Mouse (Mus musculus) intestine, embryonic 14.5 days (tissue): ENCODE results near the gene Pfdn2. TPM values are rescaled to one million over a fixed set of nuclear protein-coding genes. Genes with fewer than 3 reads are reported as not detected.

Experiments
- ATAC-seq: fragments of 200-750 bp; cut with Nextera tagmentation; replicated peaks from 2 replicates; pipeline ENCODE4 v1.8.0; 2017; ENCODE audit warnings: low read depth, moderate number of reproducible peaks, moderate TSS enrichment, moderate library complexity; ENCODE audit not compliant: low FRiP score, low TSS enrichment
- DNase-seq: peaks from one replicate; pipeline ENCODE4 v3.0.0-alpha.2; 2018; ENCODE audit warnings: low spot score
- H3K27ac ChIP-seq: fragments of 300-500 bp; sonication (generic); 2 replicates; pipeline ENCODE4 v1.5.1; 2014; ENCODE audit warnings: low read depth, mild to moderate bottlenecking, control low read depth
- H3K27me3 ChIP-seq: fragments of 300-500 bp; sonication (generic); replicated peaks from 2 replicates; pipeline ENCODE4 v1.6.1; 2014; ENCODE audit warnings: low read length, control low read depth; ENCODE audit not compliant: control insufficient read depth, insufficient read depth
- H3K36me3 ChIP-seq: fragments of 300-500 bp; sonication (generic); 2 replicates; pipeline ENCODE4 v1.6.1; 2014; ENCODE audit warnings: low read length, control low read depth; ENCODE audit not compliant: control insufficient read depth, insufficient read depth
- H3K4me1 ChIP-seq: fragments of 300-500 bp; sonication (generic); replicated peaks from 2 replicates; pipeline ENCODE4 v1.6.1; 2014; ENCODE audit warnings: low read length, control low read depth, mixed read lengths; ENCODE audit not compliant: control insufficient read depth, insufficient read depth
- H3K4me2 ChIP-seq: fragments of 300-500 bp; sonication (generic); 2 replicates; pipeline ENCODE4 v1.6.1; 2014; ENCODE audit warnings: low read length
- H3K4me3 ChIP-seq: fragments of 300-500 bp; sonication (generic); 2 replicates; pipeline ENCODE4 v1.5.1; 2014; ENCODE audit warnings: low read depth, low read length, control low read depth, mixed read lengths
- H3K9ac ChIP-seq: fragments of 300-500 bp; sonication (generic); 2 replicates; pipeline ENCODE4 v1.6.1; 2014; ENCODE audit warnings: mild to moderate bottlenecking, low read length
- H3K9me3 ChIP-seq: fragments of 300-500 bp; sonication (generic); 2 replicates; pipeline ENCODE4 v1.6.1; 2016; ENCODE audit warnings: low read length, control low read depth; ENCODE audit not compliant: control insufficient read depth
- WGBS: fragments of 180-500 bp; shearing (Covaris S2); extraction: QIAGEN DNeasy Blood & Tissue Kit; methylation state at CpG from one replicate; pipeline ENCODE4 v1.1.7; 2014; 5-methylcytosine and 5-hydroxymethylcytosine counted together
- polyA plus RNA-seq: library from polyadenylated mRNA; unstranded; fragments of >200 nt; fragmentation: Nextera tagmentation; extraction: Ambion mirVana; gene quantifications from 2 replicates; pipeline ENCODE4 v1.2.1, GENCODE M21; 2014

Gene Pfdn2
- polyA plus RNA-seq, 1 experiment from 2014 or later = 51.4 TPM

- Histone ChIP-seq H3K4me1 (peaks cover 6% of the 10 kb centered on the region), H3K27me3 (no peaks in the 10 kb centered on the region), H3K36me3 (peaks cover 31% of the 10 kb centered on the region), H3K9ac (peak overlapping the region; percentile 72), H3K4me2 (peak overlapping the region; percentile 56), H3K4me3 (peak overlapping the region; percentile 59), H3K27ac (peak overlapping the region; percentile 62; the same call in 1 of the 2 replicates), H3K9me3 (no peaks in the 10 kb centered on the region)
- DNase-seq = peak; percentile 58
- 23% methylated on average over 16 of the region's 16 CpGs for WGBS
- ATAC-seq = peak; percentile 70
Measured at GRCm38 (mm10) chr1:171361106-171362103, 15.9 kb downstream of the Pfdn2 start.

GRCm38 (mm10) chr1:171365934-171366333 lies 20.5 kb downstream of the Pfdn2 start:
- Histone ChIP-seq H3K9ac (no peak overlapping the region), H3K27ac (no peak overlapping the region), H3K4me1 (peaks cover 2% of the 10 kb centered on the region; the same call in 1 of the 2 replicates), H3K27me3 (no peaks in the 10 kb centered on the region), H3K4me2 (no peak overlapping the region), H3K4me3 (no peak overlapping the region), H3K9me3 (no peaks in the 10 kb centered on the region), H3K36me3 (no peaks in the 10 kb centered on the region)
- no peak for ATAC-seq
- DNase-seq = no peak
- WGBS = 63% methylated on average over 7 of the region's 7 CpGs

- H3K4me2 ChIP-seq = peak within 1 kb of the TSS; percentile 26
- no peak within 1 kb of the TSS for H3K9ac ChIP-seq
- no peaks in the 10 kb centered on the region for H3K36me3 ChIP-seq
- H3K4me3 ChIP-seq = peak within 1 kb of the TSS; percentile 6; the same call in 1 of the 2 replicates
- no peaks in the 10 kb centered on the region for H3K9me3 ChIP-seq
- ATAC-seq = peak; percentile 52; the same call in 1 of the 2 replicates
- peaks cover 10% of the 10 kb centered on the region; the same call in 1 of the 2 replicates for H3K4me1 ChIP-seq
- H3K27me3 ChIP-seq = no peaks in the 10 kb centered on the region
- DNase-seq = peak; percentile 75
- H3K27ac ChIP-seq = peak within 1 kb of the TSS; percentile 16; the same call in 1 of the 2 replicates
- WGBS = 31% methylated on average over 20 of the region's 20 CpGs
Measured at GRCm38 (mm10) chr1:171369845-171370556, 24.5 kb downstream of the Pfdn2 start, which contains the start of gene Nectin4. Gene Nectin4, plus strand, starts transcription at chr1:171370099.

- H3K36me3 ChIP-seq = no peaks in the 10 kb centered on the region
- H3K4me1 ChIP-seq = peaks cover 15% of the 10 kb centered on the region; the same call in 1 of the 2 replicates
- no peak overlapping the region for H3K4me2 ChIP-seq
- H3K27ac ChIP-seq = no peak overlapping the region
- 45% methylated on average over 3 of the region's 3 CpGs for WGBS
- H3K9ac ChIP-seq = no peak overlapping the region
- H3K4me3 ChIP-seq = no peak overlapping the region
- no peaks in the 10 kb centered on the region for H3K9me3 ChIP-seq
- no peak for ATAC-seq
- no peak for DNase-seq
- no peaks in the 10 kb centered on the region for H3K27me3 ChIP-seq
Measured at GRCm38 (mm10) chr1:171372880-171373279, 27.4 kb downstream of the Pfdn2 start.

- Histone ChIP-seq H3K4me2 (no peak overlapping the region), H3K27me3 (no peaks in the 10 kb centered on the region), H3K4me3 (no peak overlapping the region), H3K27ac (no peak overlapping the region), H3K36me3 (no peaks in the 10 kb centered on the region), H3K4me1 (peaks cover 15% of the 10 kb centered on the region; the same call in 1 of the 2 replicates), H3K9ac (no peak overlapping the region), H3K9me3 (no peaks in the 10 kb centered on the region)
- WGBS = 3% methylated on average over 3 of the region's 4 CpGs
- DNase-seq (no peak), ATAC-seq (no peak)
Measured at GRCm38 (mm10) chr1:171373946-171374345, 28.5 kb downstream of the Pfdn2 start.

GRCm38 (mm10) chr1:171375646-171376097 lies 30.2 kb downstream of the Pfdn2 start:
- Histone ChIP-seq H3K27me3 (peaks cover 15% of the 10 kb centered on the region; the same call in 1 of the 2 replicates), H3K4me1 (peaks cover 19% of the 10 kb centered on the region; the same call in 1 of the 2 replicates), H3K4me3 (no peak overlapping the region), H3K9ac (no peak overlapping the region), H3K4me2 (peak overlapping the region; percentile 4; the same call in 1 of the 2 replicates), H3K9me3 (no peaks in the 10 kb centered on the region), H3K27ac (0 out of 2 replicates have a peak overlapping the region, but pooled peaks have one; percentile 11), H3K36me3 (no peaks in the 10 kb centered on the region)
- peak; percentile 86 for ATAC-seq
- peak; percentile 78 for DNase-seq
- WGBS = 34% methylated on average over 9 of the region's 9 CpGs

- WGBS = 90% methylated on average over 6 of the region's 6 CpGs
- peaks cover 18% of the 10 kb centered on the region; the same call in 1 of the 2 replicates for H3K27me3 ChIP-seq
- no peak overlapping the region for H3K4me3 ChIP-seq
- no peak overlapping the region for H3K4me2 ChIP-seq
- no peak for DNase-seq
- no peak overlapping the region for H3K27ac ChIP-seq
- no peaks in the 10 kb centered on the region for H3K9me3 ChIP-seq
- H3K4me1 ChIP-seq = peaks cover 14% of the 10 kb centered on the region; the same call in 1 of the 2 replicates
- H3K36me3 ChIP-seq = no peaks in the 10 kb centered on the region
- ATAC-seq = no peak
- H3K9ac ChIP-seq = no peak overlapping the region
Measured at GRCm38 (mm10) chr1:171378298-171378697, 32.8 kb downstream of the Pfdn2 start.
